Mouse (Mus musculus) kidney, postnatal 10 days (tissue): Measurements from ENCODE around the gene Ogfrl1.
"Not testable (repeated sequence)": the region's sequence is repeated elsewhere in the genome, so short reads cannot be mapped to it uniquely, and the experiment has no call there.

Experiments used
- DNase-seq: peaks from one replicate; pipeline ENCODE4 v3.0.0; 2021; ENCODE audit warnings: mixed read lengths

Ogfrl1 gene

GRCm38 (mm10) chr1:23397623-23398022, at the start of gene Ogfrl1:
Ogfrl1 (minus strand) TSS chr1:23397772.
- no peak for DNase-seq

DNA sequence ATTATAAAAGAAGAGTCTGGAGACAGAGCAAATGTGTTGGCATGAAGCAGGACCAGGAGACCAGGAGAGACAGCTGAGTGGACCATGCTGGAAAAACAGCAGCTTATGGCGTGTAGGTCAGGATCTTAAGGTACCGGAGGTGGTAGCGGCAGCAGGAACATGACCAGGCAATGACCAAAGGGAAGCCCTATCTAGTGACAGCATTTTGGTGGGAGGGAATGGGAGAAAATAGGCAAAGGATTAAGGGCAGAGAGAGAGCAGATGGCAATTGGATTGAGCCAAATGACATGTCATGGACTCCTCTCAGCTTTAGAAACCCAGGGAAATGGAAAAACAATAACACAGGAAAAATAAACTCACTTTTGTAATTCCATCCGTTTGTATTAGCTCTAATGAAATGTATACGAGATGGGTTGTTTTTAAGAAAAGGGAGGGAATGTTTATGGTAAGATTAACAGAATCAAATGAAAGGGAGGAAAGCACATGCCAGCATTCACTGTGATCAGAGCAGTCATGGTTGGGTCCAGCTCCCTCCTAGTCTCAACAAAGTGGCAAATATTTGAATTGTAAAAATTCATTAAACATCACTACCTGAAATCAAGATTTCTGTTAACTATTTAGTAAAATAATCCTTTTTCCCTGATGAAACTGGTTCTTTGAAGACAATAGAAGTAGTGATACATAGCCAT, 48.3 kb upstream of the Ogfrl1 start:
- no peak for DNase-seq

- no peak for DNase-seq
Measured at GRCm38 (mm10) chr1:23433612-23434011, 36.0 kb upstream of the Ogfrl1 start.

DNA sequence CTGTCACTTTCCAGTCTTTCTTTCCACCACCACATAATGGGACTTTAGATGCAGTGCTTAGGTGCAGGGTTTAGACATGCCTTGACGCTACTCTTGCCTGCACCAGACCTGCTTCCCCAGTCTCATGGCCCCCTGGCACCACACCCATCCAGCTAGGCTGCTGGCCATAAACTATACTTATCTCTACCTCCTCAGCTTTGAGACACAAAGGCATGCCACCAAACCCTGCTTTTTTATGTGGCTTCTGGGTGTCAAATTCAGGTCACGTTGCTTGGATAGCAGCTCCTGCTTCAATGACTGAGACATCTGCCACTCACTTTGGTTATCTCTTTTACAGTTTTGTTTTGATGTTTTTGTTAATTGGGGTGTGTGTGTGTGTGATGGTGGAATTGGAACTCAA, 28.9 kb upstream of the Ogfrl1 start:
- no peak for DNase-seq

- DNase-seq = no peak
Measured at GRCm38 (mm10) chr1:23418941-23419340, 21.4 kb upstream of the Ogfrl1 start.

GRCm38 (mm10) chr1:23418059-23418458, 20.5 kb upstream of the Ogfrl1 start:
- no peak for DNase-seq

DNA sequence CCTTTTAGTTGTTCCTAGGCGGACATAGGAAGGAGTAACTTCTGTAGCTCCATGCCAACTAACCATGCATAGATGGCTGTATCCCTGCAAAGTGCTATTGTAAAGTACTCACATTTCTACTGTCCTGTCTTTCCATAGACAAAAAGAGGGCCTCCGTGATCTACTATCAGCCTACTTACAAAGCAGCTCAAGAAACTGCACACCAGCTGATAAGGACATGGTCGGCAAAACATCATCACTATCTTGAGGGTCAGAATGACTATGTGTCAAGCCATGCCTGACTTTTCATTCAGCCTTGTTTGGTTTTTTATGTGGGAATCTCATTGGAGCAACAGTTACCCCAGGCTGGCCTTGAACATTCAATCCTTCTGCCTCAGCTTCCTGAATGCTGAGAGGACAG, 20.0 kb upstream of the Ogfrl1 start:
- no peak for DNase-seq

DNA sequence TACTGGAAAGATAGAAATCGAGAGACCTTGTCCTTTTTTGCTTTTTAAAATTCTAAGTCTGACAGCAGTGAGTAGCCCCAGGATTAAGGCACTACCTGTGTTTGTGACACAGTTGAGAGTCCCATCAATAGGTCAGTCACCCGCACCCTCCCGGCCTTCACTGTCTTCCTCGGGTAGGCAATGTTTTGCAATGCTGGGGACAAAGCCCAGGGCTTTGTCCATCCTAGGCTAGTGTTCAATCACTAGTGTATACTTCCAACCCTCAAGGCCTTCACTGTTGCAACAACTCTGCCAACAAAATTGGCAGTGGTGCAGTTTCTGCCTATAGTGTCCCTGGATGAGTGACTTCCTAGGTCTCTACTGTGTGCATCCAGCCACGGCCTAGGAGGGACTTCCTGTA, 14.0 kb upstream of the Ogfrl1 start:
- no peak for DNase-seq

DNA sequence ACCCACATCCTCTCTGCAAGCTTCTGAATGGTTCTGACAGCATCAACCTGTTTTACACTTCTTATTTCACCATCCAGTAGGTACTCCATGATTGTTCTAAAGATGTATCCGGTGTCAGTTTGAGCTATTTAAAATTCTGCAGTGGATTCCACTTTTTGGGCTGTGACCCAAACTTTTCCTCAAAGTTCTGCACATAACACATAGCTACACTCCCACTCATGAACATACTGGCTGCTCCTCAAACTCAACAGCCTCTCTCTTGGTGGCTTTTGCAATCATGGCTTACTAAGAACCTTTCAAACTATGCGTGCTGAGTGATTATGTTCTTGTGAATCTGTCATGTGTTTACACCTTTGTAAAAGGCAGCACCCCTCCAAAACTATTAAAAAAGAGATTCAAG, 12.4 kb upstream of the Ogfrl1 start:
- no peak for DNase-seq

GRCm38 (mm10) chr1:23402401-23402800, 4.8 kb upstream of the Ogfrl1 start:
- DNase-seq = no peak

GRCm38 (mm10) chr1:23399552-23399951, 2.0 kb upstream of the Ogfrl1 start:
- no peak for DNase-seq

DNA sequence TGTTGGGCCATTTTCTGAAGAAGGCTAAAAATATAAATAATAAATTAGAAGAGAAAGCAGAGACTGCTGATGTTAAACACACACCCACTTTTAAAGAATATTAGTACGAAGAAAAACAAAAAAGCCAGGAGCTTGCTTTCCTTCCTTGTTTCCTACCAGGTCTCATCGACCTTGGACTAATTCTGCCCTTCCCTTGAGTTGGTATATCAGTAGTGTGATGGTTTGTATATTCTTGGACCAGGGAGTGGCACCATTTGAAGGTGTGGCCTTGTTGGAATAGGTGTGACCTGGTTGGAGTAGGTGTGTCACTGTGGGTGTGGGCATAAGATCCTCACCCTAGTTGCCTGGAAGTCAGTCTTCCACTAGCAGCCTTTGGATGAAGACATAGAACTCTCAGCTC, 3.2 kb downstream of the Ogfrl1 start:
- not testable (repeated sequence) for DNase-seq

DNA sequence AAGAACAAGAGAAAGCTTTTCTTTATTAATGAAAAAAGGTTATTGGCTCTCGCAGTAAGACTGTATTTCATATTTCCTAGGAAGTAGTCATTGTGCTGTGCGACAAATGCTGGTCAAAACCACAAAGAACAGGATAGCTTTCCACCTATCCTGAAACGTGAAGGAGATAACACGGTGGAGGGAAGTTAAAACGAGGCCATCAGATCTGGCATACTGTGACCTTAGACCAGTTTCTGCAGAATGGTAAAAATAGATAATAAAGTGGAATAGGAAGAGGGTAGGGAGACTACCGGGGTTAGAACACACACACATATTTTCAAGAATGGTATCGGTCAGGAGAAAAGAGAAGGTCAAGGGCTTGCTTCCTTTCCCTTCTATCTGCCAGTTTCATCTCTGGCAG, 5.8 kb downstream of the Ogfrl1 start:
- DNase-seq = no peak

DNA sequence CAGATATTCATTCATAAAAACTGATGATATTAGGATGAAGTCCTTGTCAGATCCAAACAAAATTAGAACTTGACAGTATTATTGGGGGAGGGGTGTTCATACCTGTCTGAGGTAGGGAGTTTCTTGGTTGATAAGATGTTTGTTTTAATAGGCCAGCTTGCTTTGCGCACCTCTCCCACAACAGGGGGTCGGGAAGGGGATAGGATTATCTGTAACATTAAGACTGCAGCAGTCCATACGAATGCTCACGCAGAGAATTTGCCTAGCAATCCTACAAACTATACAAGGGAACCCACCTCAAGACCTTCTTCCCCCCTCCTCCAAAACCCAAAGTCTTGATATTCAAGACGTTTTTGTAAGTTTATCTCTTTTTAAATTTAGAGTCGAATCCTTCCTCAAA, 13.2 kb downstream of the Ogfrl1 start:
- DNase-seq = no peak

DNA sequence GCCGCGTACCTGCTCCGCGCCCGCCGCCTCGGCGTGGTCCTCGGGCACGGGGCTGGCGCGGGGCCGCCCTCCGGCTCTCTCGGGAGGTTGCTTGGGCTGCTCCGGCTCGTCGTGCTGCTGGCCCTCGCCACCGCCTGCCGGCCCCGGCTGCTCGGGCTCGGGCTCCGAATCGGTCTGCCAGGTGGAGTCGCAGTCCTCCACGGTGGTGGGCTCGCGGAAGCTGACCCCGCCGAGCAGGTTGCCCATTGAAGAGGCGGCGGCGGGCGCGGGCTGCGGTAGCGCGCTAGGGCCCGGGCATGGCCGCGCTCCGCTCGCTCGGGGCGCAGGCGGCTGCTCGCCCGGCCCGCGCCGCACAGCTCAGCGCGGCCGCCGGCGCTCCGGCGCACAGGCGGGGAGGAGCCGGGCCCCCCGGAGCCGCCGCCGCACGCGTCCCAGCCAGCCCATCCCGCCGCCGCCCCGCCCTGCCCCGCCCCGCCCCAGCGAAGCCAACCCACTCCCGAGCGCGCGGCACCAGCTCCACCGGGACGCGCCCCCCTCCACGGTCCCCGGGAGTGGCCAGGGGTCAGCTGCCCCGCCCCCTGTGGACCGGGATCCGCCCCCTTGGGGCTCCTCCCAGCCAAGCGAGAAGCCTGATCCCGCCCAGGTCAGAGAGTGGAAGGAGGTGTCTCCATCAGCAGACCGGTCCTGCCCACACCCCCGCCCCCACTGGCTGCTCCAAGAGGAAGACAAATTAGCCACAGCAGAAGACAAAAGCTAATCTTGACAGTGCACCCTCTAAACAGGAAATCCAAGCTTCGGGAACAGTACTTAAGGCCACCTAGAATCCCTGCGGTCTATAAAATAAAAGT, 14.5 kb downstream of the Ogfrl1 start:
- peak; percentile 99 for DNase-seq

DNA sequence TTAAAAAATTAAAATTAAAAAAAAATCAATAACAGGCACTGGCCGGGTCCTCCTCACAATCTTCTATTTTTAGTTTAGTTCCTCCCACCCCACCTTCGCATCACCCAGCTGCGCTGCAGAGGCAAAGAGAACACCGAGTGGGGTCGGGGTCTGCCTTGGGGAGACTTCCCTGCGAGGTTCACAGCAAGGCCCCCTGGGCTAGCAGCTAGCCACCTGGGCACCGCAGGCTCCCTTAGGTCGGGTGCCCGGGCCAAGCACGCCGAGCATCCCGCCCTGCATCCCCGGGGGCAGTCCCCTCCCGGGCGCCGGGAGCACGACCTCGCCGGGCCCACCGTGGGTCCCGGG, 15.1 kb downstream of the Ogfrl1 start:
- DNase-seq = no peak

GRCm38 (mm10) chr1:23382037-23382436, 15.5 kb downstream of the Ogfrl1 start:
- DNase-seq = no peak

- peak; percentile 14 for DNase-seq
Measured at GRCm38 (mm10) chr1:23379911-23380740, 17.4 kb downstream of the Ogfrl1 start.

GRCm38 (mm10) chr1:23379321-23379720, 18.3 kb downstream of the Ogfrl1 start:
- DNase-seq = no peak

GRCm38 (mm10) chr1:23377572-23377971, 20.0 kb downstream of the Ogfrl1 start:
- no peak for DNase-seq

DNA sequence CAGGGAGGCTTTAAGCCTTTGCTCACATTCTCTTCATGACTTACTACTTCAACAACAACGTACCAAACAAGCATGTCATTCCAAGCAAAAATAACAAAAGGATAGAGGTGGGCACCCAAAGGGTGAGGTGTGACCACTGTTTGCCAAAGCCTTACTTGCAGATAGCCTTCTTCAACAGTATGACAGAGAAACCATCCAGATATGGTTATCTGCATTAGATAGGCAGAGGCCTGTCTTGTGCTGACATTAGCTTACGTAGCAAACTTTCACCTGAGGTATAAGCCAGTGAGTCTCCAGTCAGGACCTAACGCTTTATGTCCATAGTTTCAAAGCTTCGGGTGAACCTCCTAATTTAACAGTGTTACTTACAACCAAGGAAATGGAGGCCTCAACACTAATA, 23.4 kb downstream of the Ogfrl1 start:
- DNase-seq = no peak

DNA sequence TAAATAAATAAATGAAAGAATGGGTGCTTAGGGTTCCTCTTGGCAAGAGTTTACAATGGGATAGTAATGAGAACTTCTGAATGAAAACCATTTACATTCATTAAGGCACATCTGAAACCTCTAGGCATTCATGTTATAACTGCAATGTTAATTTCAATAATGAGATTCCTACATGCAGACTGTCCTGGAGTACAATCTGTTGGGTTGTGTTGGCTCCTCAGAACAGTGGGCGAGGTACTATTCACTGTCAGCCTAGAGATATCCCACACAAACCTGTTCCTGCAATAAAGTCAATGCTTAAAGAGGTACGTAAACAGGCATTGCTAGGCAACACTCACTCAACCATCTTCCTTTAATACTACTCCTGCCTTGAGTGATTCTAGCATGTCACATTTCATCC, 32.0 kb downstream of the Ogfrl1 start:
- DNase-seq = no peak

GRCm38 (mm10) chr1:23352895-23353294, 44.7 kb downstream of the Ogfrl1 start:
- DNase-seq = no peak

- DNase-seq = no peak
Measured at GRCm38 (mm10) chr1:23351756-23352155, 45.8 kb downstream of the Ogfrl1 start.
